Mouse (Mus musculus) heart, postnatal 0 days (tissue): ENCODE measurements around the gene Shkbp1.

Source experiments
- CTCF ChIP-seq: IDR thresholded peaks from 2 replicates; pipeline ENCODE4 v1.5.1; 2016; ENCODE audit warnings: antibody characterized with exemption, control low read depth, low read depth
- EP300 ChIP-seq: IDR thresholded peaks from 2 replicates; pipeline ENCODE4 v1.6.1; 2016; ENCODE audit warnings: antibody characterized with exemption, low read depth

GRCm38 (mm10) chr7:27298033-27298610 lies 57.7 kb downstream of the Shkbp1 start:
- TF ChIP-seq CTCF (no peak), EP300 (no peak)
